Mouse (Mus musculus): ENCODE results near the gene Gm8922. TPM values are rescaled to one million over a fixed set of nuclear protein-coding genes. Genes with fewer than 3 reads are reported as not detected.
"Not testable (repeated sequence)": the region's sequence is repeated elsewhere in the genome, so short reads cannot be mapped to it uniquely, and the experiment has no call there.

Gm8922 gene
- total RNA-seq (2021) = not detected

DNA sequence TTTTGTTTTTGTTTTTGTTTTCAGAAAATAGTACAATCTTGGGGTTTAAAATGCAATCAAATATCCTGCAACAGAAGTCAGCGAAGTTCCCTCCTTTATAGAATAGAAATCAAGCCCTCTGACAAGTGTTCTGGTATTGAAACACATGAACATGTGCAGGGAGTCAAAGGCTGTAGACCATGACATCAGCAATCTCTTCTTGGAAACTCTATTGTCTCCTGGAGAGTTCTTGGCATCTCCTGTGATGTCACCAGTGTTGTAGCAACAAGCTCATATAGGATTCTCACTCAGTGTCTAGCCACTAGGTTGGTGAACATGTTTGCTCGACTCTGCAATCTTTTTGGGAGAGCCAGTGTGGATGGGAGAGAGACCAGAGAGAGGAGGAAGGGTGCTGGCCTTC is at the start of gene Gm8922:
Gm8922 (plus strand) TSS at position 301 of the 400 bp plus-strand sequence.
- intact Hi-C loops (cut with DNase I); DNase-seq: not testable (repeated sequence)

Other genes starting within 250 kb of the Gm8922 start
- not detected for gene Gm8906, start 179.3 kb upstream of the Gm8922 start, total RNA-seq (2021)
- gene Gm6460, start 87.0 kb upstream of the Gm8922 start, total RNA-seq (2021) = not detected
- not detected for gene Gm8926, start 88.6 kb downstream of the Gm8922 start, total RNA-seq (2021)
- gene Gm6465, start 163.6 kb downstream of the Gm8922 start, total RNA-seq (2021) = not detected
- gene 4933402N22Rik, start 236.1 kb downstream of the Gm8922 start, total RNA-seq (2021) = not detected

Measured in heart, postnatal 36 days (tissue).